ENCODE assay signal across 32 mouse cellular contexts in the genomic region with DNA sequence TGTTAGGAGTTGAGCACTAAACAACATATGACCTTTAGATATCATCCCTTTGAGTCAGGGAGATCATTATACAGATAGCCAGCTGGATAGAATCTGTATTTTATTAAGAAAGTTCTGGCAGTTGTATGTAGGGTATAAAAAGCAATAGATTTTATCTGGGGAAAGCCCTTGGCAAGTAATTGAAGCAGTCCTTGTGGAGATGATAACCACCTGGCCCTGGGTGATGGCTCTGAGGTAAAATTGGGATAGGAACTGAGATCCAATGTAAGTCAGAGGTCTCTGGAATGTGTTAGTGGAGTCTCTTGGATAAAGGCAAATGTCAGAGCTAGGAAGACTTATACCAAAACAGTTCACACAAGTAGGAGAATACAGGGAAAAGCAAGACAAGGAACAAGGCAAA.
"Had no signal": no experiment of that assay in that cellular context is flagged by ENCODE, and none has a peak within 500 bp of the region (broad histone marks: within the 10 kb centered on the region; RNA-seq: fewer than 3 reads in every experiment).

No protein-coding gene starts in this region.

- H3K9me3 ChIP-seq: limb, embryonic 10.5 days; limb, embryonic 12.5 days; limb, embryonic 13.5 days; limb, embryonic 15.5 days; liver, embryonic 12.5 days; liver, embryonic 13.5 days; liver, embryonic 15.5 days; lung, embryonic 15.5 days; megakaryocyte, embryonic 14.5 days; midbrain, embryonic 10.5 days; midbrain, embryonic 12.5 days; midbrain, embryonic 13.5 days; midbrain, embryonic 15.5 days; neural tube, embryonic 12.5 days had no signal

- ATAC-seq: liver, embryonic 12.5 days; liver, postnatal 0 days; midbrain, embryonic 13.5 days; midbrain, embryonic 15.5 days; midbrain, embryonic 16.5 days had no signal

- H3K4me1 ChIP-seq: limb, embryonic 10.5 days; limb, embryonic 12.5 days; limb, embryonic 13.5 days; limb, embryonic 15.5 days; liver, embryonic 12.5 days; liver, embryonic 13.5 days; liver, embryonic 15.5 days; lung, embryonic 15.5 days; megakaryocyte, embryonic 14.5 days; midbrain, embryonic 10.5 days; midbrain, embryonic 12.5 days; midbrain, embryonic 13.5 days; midbrain, embryonic 15.5 days; neural tube, embryonic 12.5 days had no signal

- DNase-seq: left cerebral cortex, postnatal 4 days; liver; liver, embryonic 13.5 days; liver, postnatal 0 days; lung, adult 18-20 months; lung, adult 2 months; lung, embryonic 14.5 days; lung, postnatal 10 days; lung, postnatal 14 days; lung, postnatal 36 days; lung, postnatal 4 days; midbrain, embryonic 14.5 days had no signal

- H3K27ac ChIP-seq: left cerebral cortex, adult 2 months; limb, embryonic 10.5 days; limb, embryonic 12.5 days; limb, embryonic 13.5 days; limb, embryonic 15.5 days; liver, embryonic 12.5 days; liver, embryonic 13.5 days; liver, embryonic 14.5 days; liver, embryonic 15.5 days; lung, embryonic 15.5 days; macrophage; midbrain, embryonic 10.5 days; midbrain, embryonic 12.5 days; midbrain, embryonic 13.5 days; midbrain, embryonic 15.5 days; neural tube, embryonic 12.5 days had no signal

- H3K4me2 ChIP-seq: limb, embryonic 12.5 days; limb, embryonic 13.5 days; limb, embryonic 15.5 days; liver, embryonic 11.5 days; liver, embryonic 12.5 days; liver, embryonic 13.5 days; liver, embryonic 15.5 days; lung, embryonic 14.5 days; lung, embryonic 15.5 days; midbrain, embryonic 11.5 days; midbrain, embryonic 12.5 days; midbrain, embryonic 13.5 days; midbrain, embryonic 15.5 days; neural tube, embryonic 12.5 days had no signal

- H3K4me3 ChIP-seq: left cerebral cortex, adult 2 months; limb, embryonic 10.5 days; limb, embryonic 12.5 days; limb, embryonic 13.5 days; limb, embryonic 15.5 days; liver, embryonic 12.5 days; liver, embryonic 13.5 days; liver, embryonic 15.5 days; lung, embryonic 15.5 days; megakaryocyte, embryonic 14.5 days; midbrain, embryonic 10.5 days; midbrain, embryonic 12.5 days; midbrain, embryonic 13.5 days; midbrain, embryonic 15.5 days; myocyte; neural tube, embryonic 12.5 days had no signal

- H3K9ac ChIP-seq: limb, embryonic 12.5 days; limb, embryonic 13.5 days; limb, embryonic 15.5 days; liver, embryonic 12.5 days; liver, embryonic 13.5 days; liver, embryonic 14.5 days; liver, embryonic 15.5 days; liver, postnatal 0 days; lung, embryonic 14.5 days; lung, embryonic 15.5 days; midbrain, embryonic 12.5 days; midbrain, embryonic 13.5 days; midbrain, embryonic 15.5 days; neural tube, embryonic 12.5 days had no signal

- H3K27me3 ChIP-seq: limb, embryonic 12.5 days; limb, embryonic 13.5 days; limb, embryonic 15.5 days; liver, embryonic 12.5 days; liver, embryonic 13.5 days; liver, embryonic 15.5 days; lung, embryonic 15.5 days; megakaryocyte, embryonic 14.5 days; midbrain, embryonic 12.5 days; midbrain, embryonic 13.5 days; midbrain, embryonic 15.5 days; neural tube, embryonic 12.5 days had no signal

- H3K36me3 ChIP-seq: limb, embryonic 10.5 days; limb, embryonic 12.5 days; limb, embryonic 13.5 days; limb, embryonic 15.5 days; liver, embryonic 12.5 days; liver, embryonic 13.5 days; liver, embryonic 15.5 days; lung, embryonic 15.5 days; midbrain, embryonic 10.5 days; midbrain, embryonic 12.5 days; midbrain, embryonic 13.5 days; midbrain, embryonic 15.5 days; neural tube, embryonic 12.5 days had no signal
